Mouse (Mus musculus) hindbrain, embryonic 16.5 days (tissue): Measurements from ENCODE around the gene Oser1. TPM values are rescaled to one million over a fixed set of nuclear protein-coding genes. Genes with fewer than 3 reads are reported as not detected.

ENCODE experiments used
- ATAC-seq: fragments of 200-750 bp; cut with Nextera tagmentation; 2 replicates; pipeline ENCODE4 v1.8.0; 2017; ENCODE audit warnings: moderate TSS enrichment, moderate library complexity
- H3K27ac ChIP-seq: fragments of 300-500 bp; sonication (generic); 2 replicates; pipeline ENCODE4 v1.5.1; 2014; ENCODE audit warnings: low read depth, mild to moderate bottlenecking, control low read depth, low read length, moderate library complexity
- H3K27me3 ChIP-seq: fragments of 300-500 bp; sonication (generic); replicated peaks from 2 replicates; pipeline ENCODE4 v1.6.1; 2014; ENCODE audit warnings: low read length; ENCODE audit not compliant: control insufficient read depth, insufficient read depth
- H3K36me3 ChIP-seq: fragments of 300-500 bp; sonication (generic); 2 replicates; pipeline ENCODE4 v1.6.1; 2014; ENCODE audit warnings: mild to moderate bottlenecking, low read length, moderate library complexity, mixed read lengths; ENCODE audit not compliant: control insufficient read depth, insufficient read depth
- H3K4me1 ChIP-seq: fragments of 300-500 bp; sonication (generic); 2 replicates; pipeline ENCODE4 v1.6.1; 2014; ENCODE audit warnings: low read depth, low read length; ENCODE audit not compliant: control insufficient read depth, insufficient read depth
- H3K4me2 ChIP-seq: fragments of 300-500 bp; sonication (generic); 2 replicates; pipeline ENCODE4 v1.6.1; 2014; ENCODE audit warnings: mild to moderate bottlenecking, low read length, control low read depth, moderate library complexity
- H3K4me3 ChIP-seq: fragments of 300-500 bp; sonication (generic); 2 replicates; pipeline ENCODE4 v1.5.1; 2014; ENCODE audit warnings: mild to moderate bottlenecking, low read length, control low read depth, moderate library complexity
- H3K9ac ChIP-seq: fragments of 300-500 bp; sonication (generic); 2 replicates; pipeline ENCODE4 v1.6.1; 2014; ENCODE audit warnings: low read depth, mild to moderate bottlenecking, control low read depth, low read length, moderate library complexity
- H3K9me3 ChIP-seq: fragments of 300-500 bp; sonication (generic); 2 replicates; pipeline ENCODE4 v1.6.1; 2014; ENCODE audit warnings: mild to moderate bottlenecking, low read length, moderate library complexity; ENCODE audit not compliant: control insufficient read depth
- WGBS: fragments of 180-500 bp; shearing (Covaris S2); extraction: QIAGEN DNeasy Blood & Tissue Kit; methylation state at CpG from one replicate; pipeline ENCODE4 v1.1.7; 2014; 5-methylcytosine and 5-hydroxymethylcytosine counted together
- polyA plus RNA-seq: library from polyadenylated mRNA; unstranded; fragments of >200 nt; fragmentation: Nextera tagmentation; extraction: Ambion mirVana; gene quantifications from 2 replicates; pipeline ENCODE4 v1.2.1, GENCODE M21; 2015

The Oser1 gene
- 70.6 and 72.2 TPM in 2 replicates for polyA plus RNA-seq

GRCm38 (mm10) chr2:163424597-163424996, at the start of gene Oser1:
TSS of gene Oser1 (minus strand) at chr2:163424697.
- Histone ChIP-seq H3K9me3 (no peaks in the 10 kb centered on the region), H3K9ac (no peak within 1 kb of the TSS), H3K27me3 (no peaks in the 10 kb centered on the region), H3K36me3 (no peaks in the 10 kb centered on the region), H3K4me3 (no peak within 1 kb of the TSS), H3K4me2 (no peak within 1 kb of the TSS), H3K4me1 (peaks cover 12% of the 10 kb centered on the region), H3K27ac (no peak within 1 kb of the TSS)
- ATAC-seq: no peak
- WGBS: 78% methylated on average over 6 of the region's 6 CpGs

GRCm38 (mm10) chr2:163472466-163472851, 48.0 kb upstream of the Oser1 start, which contains the start of gene Fitm2:
TSS of gene Fitm2 (minus strand) at chr2:163472629.
- H3K27ac ChIP-seq: peak within 1 kb of the TSS; percentile 85
- ATAC-seq: peak; percentile 92
- H3K4me2 ChIP-seq: peak within 1 kb of the TSS; percentile 91
- H3K36me3 ChIP-seq: peaks cover 15% of the 10 kb centered on the region
- H3K4me3 ChIP-seq: peak within 1 kb of the TSS; percentile 92
- no peaks in the 10 kb centered on the region for H3K27me3 ChIP-seq
- 0% methylated on average over 17 of the region's 30 CpGs for WGBS
- H3K9ac ChIP-seq: peak within 1 kb of the TSS; percentile 91
- peaks cover 9% of the 10 kb centered on the region for H3K4me1 ChIP-seq
- H3K9me3 ChIP-seq: no peaks in the 10 kb centered on the region

GRCm38 (mm10) chr2:163471710-163472465, 47.4 kb upstream of the Oser1 start:
- whole genome bisulfite sequencing: 5% methylated on average over 35 of the region's 36 CpGs
- Histone ChIP-seq H3K9ac (peak overlapping the region; percentile 91), H3K27me3 (no peaks in the 10 kb centered on the region), H3K4me2 (peak overlapping the region; percentile 91), H3K4me1 (peaks cover 9% of the 10 kb centered on the region), H3K4me3 (peak overlapping the region; percentile 92), H3K36me3 (peaks cover 15% of the 10 kb centered on the region), H3K27ac (peak overlapping the region; percentile 85), H3K9me3 (no peaks in the 10 kb centered on the region)
- peak; percentile 81 for ATAC-seq

- 52% methylated on average over 3 of the region's 3 CpGs for WGBS
- Histone ChIP-seq H3K9ac (no peak overlapping the region), H3K4me3 (no peak overlapping the region; the same call in 1 of the 2 replicates)
These were observed 46.6 kb upstream of the Oser1 start for GRCm38 (mm10) chr2:163471136-163471535.

GRCm38 (mm10) chr2:163469711-163470110, 45.2 kb upstream of the Oser1 start:
- H3K9me3 ChIP-seq: no peaks in the 10 kb centered on the region
- no peak overlapping the region for H3K27ac ChIP-seq
- 97% methylated on average over 15 of the region's 15 CpGs for WGBS
- H3K4me2 ChIP-seq: no peak overlapping the region
- no peak for ATAC-seq
- no peak overlapping the region for H3K4me3 ChIP-seq
- H3K27me3 ChIP-seq: no peaks in the 10 kb centered on the region
- H3K9ac ChIP-seq: no peak overlapping the region
- peaks cover 9% of the 10 kb centered on the region for H3K4me1 ChIP-seq
- peaks cover 23% of the 10 kb centered on the region for H3K36me3 ChIP-seq

More at GRCm38 (mm10) chr2:163471136-163471535, 46.6 kb upstream of the Oser1 start:
- peak overlapping the region; percentile 91 for H3K4me2 ChIP-seq
- H3K27ac ChIP-seq: no peak overlapping the region
- H3K4me1 ChIP-seq: peaks cover 9% of the 10 kb centered on the region
- ATAC-seq: no peak
- H3K27me3 ChIP-seq: no peaks in the 10 kb centered on the region
- H3K36me3 ChIP-seq: peaks cover 21% of the 10 kb centered on the region
- no peaks in the 10 kb centered on the region for H3K9me3 ChIP-seq

- H3K36me3 ChIP-seq: peaks cover 23% of the 10 kb centered on the region
- H3K4me1 ChIP-seq: peaks cover 9% of the 10 kb centered on the region
- H3K4me3 ChIP-seq: no peak overlapping the region
- WGBS: 95% methylated on average over 6 of the region's 6 CpGs
- no peaks in the 10 kb centered on the region for H3K27me3 ChIP-seq
- H3K27ac ChIP-seq: no peak overlapping the region
- no peaks in the 10 kb centered on the region for H3K9me3 ChIP-seq
- H3K4me2 ChIP-seq: no peak overlapping the region
- no peak overlapping the region for H3K9ac ChIP-seq
- ATAC-seq: no peak
These were observed 44.4 kb upstream of the Oser1 start for GRCm38 (mm10) chr2:163468866-163469265.

- 93% methylated on average over 6 of the region's 6 CpGs for WGBS
- Histone ChIP-seq H3K27ac (no peak overlapping the region), H3K9ac (no peak overlapping the region), H3K4me3 (no peak overlapping the region), H3K9me3 (no peaks in the 10 kb centered on the region), H3K4me1 (peaks cover 9% of the 10 kb centered on the region), H3K27me3 (no peaks in the 10 kb centered on the region), H3K36me3 (peaks cover 23% of the 10 kb centered on the region), H3K4me2 (no peak overlapping the region)
- ATAC-seq: no peak
These were observed 43.1 kb upstream of the Oser1 start for GRCm38 (mm10) chr2:163467585-163467984.

- no peak overlapping the region for H3K9ac ChIP-seq
- peaks cover 8% of the 10 kb centered on the region for H3K4me1 ChIP-seq
- 84% methylated on average over 8 of the region's 8 CpGs for WGBS
- no peak overlapping the region for H3K4me3 ChIP-seq
- no peaks in the 10 kb centered on the region for H3K9me3 ChIP-seq
- peaks cover 23% of the 10 kb centered on the region for H3K36me3 ChIP-seq
- H3K4me2 ChIP-seq: no peak overlapping the region
- no peak for ATAC-seq
- H3K27ac ChIP-seq: no peak overlapping the region
- H3K27me3 ChIP-seq: no peaks in the 10 kb centered on the region
These were observed 42.3 kb upstream of the Oser1 start for GRCm38 (mm10) chr2:163466771-163467170.

GRCm38 (mm10) chr2:163464562-163464961, 40.1 kb upstream of the Oser1 start:
- Histone ChIP-seq H3K4me1 (no peaks in the 10 kb centered on the region), H3K9me3 (no peaks in the 10 kb centered on the region), H3K4me3 (no peak overlapping the region), H3K27ac (no peak overlapping the region), H3K4me2 (no peak overlapping the region), H3K9ac (no peak overlapping the region), H3K27me3 (no peaks in the 10 kb centered on the region), H3K36me3 (peaks cover 20% of the 10 kb centered on the region)
- 73% methylated on average over 6 of the region's 6 CpGs for WGBS
- no peak for ATAC-seq
